Mouse (Mus musculus) hindbrain, embryonic 11.5 days (tissue): Measurements from ENCODE around the gene Fgfr2. TPM values are rescaled to one million over a fixed set of nuclear protein-coding genes. Genes with fewer than 3 reads are reported as not detected.
A peak's percentile ranks its signal among the peaks of the same experiment; 100 is the strongest.

Source experiments
- ATAC-seq: fragments of 200-750 bp; cut with Nextera tagmentation; 2 replicates; pipeline ENCODE4 v1.8.0; 2017; ENCODE audit warnings: mild to moderate bottlenecking, moderate TSS enrichment, moderate library complexity; ENCODE audit not compliant: low FRiP score
- DNase-seq: peaks from one replicate; pipeline ENCODE4 v3.0.0-alpha.2; 2015; ENCODE audit warnings: low spot score
- H3K27ac ChIP-seq: fragments of 300-500 bp; sonication (generic); 2 replicates; pipeline ENCODE4 v1.5.1; 2014; ENCODE audit warnings: mild to moderate bottlenecking, low read depth, low read length
- H3K27me3 ChIP-seq: fragments of 300-500 bp; sonication (generic); 2 replicates; pipeline ENCODE4 v1.6.1; 2014; ENCODE audit warnings: mild to moderate bottlenecking, low read length, moderate library complexity, mixed read lengths; ENCODE audit not compliant: control insufficient read depth, insufficient read depth
- H3K36me3 ChIP-seq: fragments of 300-500 bp; sonication (generic); 2 replicates; pipeline ENCODE4 v1.6.1; 2014; ENCODE audit warnings: mild to moderate bottlenecking, low read length, moderate library complexity, mixed read lengths; ENCODE audit not compliant: control insufficient read depth, insufficient read depth
- H3K4me1 ChIP-seq: fragments of 300-500 bp; sonication (generic); replicated peaks from 2 replicates; pipeline ENCODE4 v1.6.1; 2014; ENCODE audit warnings: low read length, mixed read lengths; ENCODE audit not compliant: control insufficient read depth, insufficient read depth
- H3K4me2 ChIP-seq: fragments of 300-500 bp; sonication (generic); replicated peaks from 2 replicates; pipeline ENCODE4 v1.6.1; 2014; ENCODE audit warnings: mild to moderate bottlenecking, low read depth, low read length
- H3K4me3 ChIP-seq: fragments of 300-500 bp; sonication (generic); 2 replicates; pipeline ENCODE4 v1.5.1; 2014; ENCODE audit warnings: low read depth, low read length
- H3K9ac ChIP-seq: fragments of 300-500 bp; sonication (generic); 2 replicates; pipeline ENCODE4 v1.6.1; 2014; ENCODE audit warnings: low read depth, low read length
- H3K9me3 ChIP-seq: fragments of 300-500 bp; sonication (generic); 2 replicates; pipeline ENCODE4 v1.6.1; 2016; ENCODE audit warnings: low read length; ENCODE audit not compliant: control insufficient read depth
- WGBS: fragments of 180-500 bp; shearing (Covaris S2); extraction: QIAGEN DNeasy Blood & Tissue Kit; methylation state at CpG from one replicate; pipeline ENCODE4 v1.1.7; 2014; 5-methylcytosine and 5-hydroxymethylcytosine counted together
- polyA plus RNA-seq: library from polyadenylated mRNA; unstranded; fragments of >200 nt; fragmentation: Nextera tagmentation; extraction: Ambion mirVana; gene quantifications from 2 replicates; pipeline ENCODE4 v1.2.1, GENCODE M21; 2014

Gene Fgfr2
- polyA plus RNA-seq, 1 experiment from 2014 or later: 71.3 TPM

DNA sequence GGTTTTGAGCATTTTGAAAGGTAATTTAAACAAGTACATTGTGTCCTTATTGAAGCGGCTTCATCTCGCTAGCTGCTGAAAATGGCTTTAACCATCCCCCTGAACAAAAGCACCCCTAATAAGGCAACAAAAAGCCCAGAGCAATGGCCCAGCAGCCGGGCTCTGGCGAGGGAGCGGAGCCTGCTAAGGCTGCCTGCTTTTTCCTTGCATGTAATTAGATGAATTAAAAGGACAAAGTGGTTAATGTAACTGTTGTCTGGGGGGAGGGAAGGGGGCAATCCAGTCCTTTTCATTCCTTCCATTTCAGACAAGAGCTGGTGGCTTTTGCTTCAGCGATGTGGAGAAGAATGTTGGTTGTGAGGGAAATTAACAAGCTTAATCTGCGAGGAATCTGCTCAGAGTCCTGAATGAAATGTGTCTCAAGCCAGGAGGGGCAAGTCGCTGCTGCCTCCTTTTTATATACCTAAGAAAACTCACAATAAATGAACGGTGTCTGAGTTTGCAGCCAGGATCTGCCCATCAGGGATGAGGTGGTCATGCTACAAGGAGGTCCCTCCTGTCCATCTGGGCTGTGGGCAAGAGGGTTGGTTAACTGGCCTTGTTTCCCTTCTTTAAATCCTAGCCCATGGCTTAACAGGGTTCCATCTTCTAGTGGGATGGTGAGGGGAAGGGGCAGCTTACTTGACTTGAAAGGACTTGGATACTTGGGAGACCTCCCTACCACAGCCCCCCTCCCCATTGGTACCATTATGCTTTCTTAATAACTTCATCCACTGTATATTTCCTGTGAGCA is 1400.2 kb downstream of the Fgfr2 start:
- peak; percentile 46 for DNase-seq
- Histone ChIP-seq H3K27me3 (no peaks in the 10 kb centered on the region; the same call in 1 of the 2 replicates), H3K9me3 (no peaks in the 10 kb centered on the region), H3K4me2 (no peak overlapping the region), H3K4me3 (no peak overlapping the region), H3K36me3 (no peaks in the 10 kb centered on the region), H3K27ac (no peak overlapping the region), H3K4me1 (0 out of 2 replicates have a peak, but pooled peaks cover 2% of the 10 kb centered on the region), H3K9ac (no peak overlapping the region)
- WGBS: 24% methylated on average over 9 of the region's 9 CpGs
- no peak for ATAC-seq

DNA sequence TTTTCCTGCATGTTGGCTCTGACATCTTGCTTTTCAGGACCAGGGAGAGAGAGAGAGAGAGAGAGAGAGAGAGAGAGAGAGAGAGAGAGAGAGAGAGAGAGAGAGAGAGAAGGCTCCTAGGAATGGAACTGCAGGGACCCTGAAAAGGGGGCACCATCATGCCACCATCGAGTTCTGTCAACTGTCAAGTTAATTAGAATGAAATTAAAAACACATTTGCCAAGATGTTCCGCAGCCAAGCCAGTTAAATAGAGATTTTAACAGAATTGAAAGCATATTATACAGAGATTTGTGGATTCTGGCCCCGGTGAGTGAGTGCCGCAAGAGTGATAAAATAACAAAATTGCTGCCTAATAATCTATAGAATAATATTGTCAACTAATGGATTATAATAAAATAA is 1400.8 kb downstream of the Fgfr2 start:
- ATAC-seq: no peak
- no peak for DNase-seq
- 57% methylated on average over 4 of the region's 4 CpGs for WGBS
- Histone ChIP-seq H3K4me2 (no peak overlapping the region), H3K27me3 (no peaks in the 10 kb centered on the region; the same call in 1 of the 2 replicates), H3K27ac (no peak overlapping the region), H3K4me1 (0 out of 2 replicates have a peak, but pooled peaks cover 2% of the 10 kb centered on the region), H3K36me3 (no peaks in the 10 kb centered on the region), H3K4me3 (no peak overlapping the region), H3K9me3 (no peaks in the 10 kb centered on the region), H3K9ac (no peak overlapping the region)

DNA sequence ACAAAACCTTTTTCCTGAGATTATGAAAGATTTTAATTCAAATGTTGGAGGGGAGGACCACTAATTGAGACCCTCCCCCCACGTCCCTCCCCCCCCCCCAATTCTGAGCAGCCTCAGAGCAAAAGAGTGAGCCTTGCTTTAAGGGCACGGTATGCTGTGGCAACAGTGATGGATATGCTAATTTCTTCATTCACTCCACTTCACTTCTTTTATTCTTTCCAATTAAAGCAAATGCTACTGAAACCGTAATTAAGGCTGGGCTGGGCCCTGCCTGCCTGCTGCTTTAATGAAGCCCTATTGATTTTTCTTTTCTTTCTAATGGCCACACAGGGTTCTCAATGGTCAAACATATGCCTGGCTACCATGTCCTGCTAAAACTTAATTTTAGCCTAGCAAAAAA is 1404.9 kb downstream of the Fgfr2 start:
- DNase-seq (no peak), ATAC-seq (no peak)

DNA sequence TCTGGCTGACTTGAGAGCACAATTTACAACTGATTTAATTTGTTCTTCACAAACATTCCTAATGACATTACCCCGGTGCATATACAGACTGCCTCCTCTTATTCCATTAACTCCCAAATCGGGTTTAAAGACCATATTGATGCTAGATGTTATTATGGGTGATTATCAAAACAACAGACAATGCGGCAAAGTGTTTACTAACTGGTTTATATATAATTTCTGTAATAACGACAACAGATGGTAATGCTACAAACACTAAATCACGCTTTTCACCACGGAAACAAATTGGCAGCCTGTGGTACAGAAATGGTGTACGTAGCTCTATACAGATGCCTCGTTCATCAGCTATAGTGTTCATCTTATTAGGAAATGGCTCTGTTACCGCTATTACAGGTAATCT is 1410.1 kb downstream of the Fgfr2 start:
- H3K36me3 ChIP-seq: no peaks in the 10 kb centered on the region
- no peak overlapping the region for H3K27ac ChIP-seq
- no peak overlapping the region for H3K4me3 ChIP-seq
- WGBS: 86% methylated on average over 9 of the region's 9 CpGs
- no peak overlapping the region for H3K4me2 ChIP-seq
- DNase-seq: no peak
- H3K9me3 ChIP-seq: no peaks in the 10 kb centered on the region
- H3K9ac ChIP-seq: no peak overlapping the region
- no peaks in the 10 kb centered on the region for H3K4me1 ChIP-seq
- H3K27me3 ChIP-seq: no peaks in the 10 kb centered on the region
- ATAC-seq: no peak

More for the DNA sequence above, 1404.9 kb downstream of the Fgfr2 start:
- Histone ChIP-seq H3K9ac (no peak overlapping the region), H3K4me3 (no peak overlapping the region), H3K9me3 (no peaks in the 10 kb centered on the region), H3K36me3 (no peaks in the 10 kb centered on the region), H3K27me3 (no peaks in the 10 kb centered on the region), H3K4me1 (0 out of 2 replicates have a peak, but pooled peaks cover 2% of the 10 kb centered on the region), H3K4me2 (no peak overlapping the region), H3K27ac (no peak overlapping the region)
- WGBS: 18% methylated on average over 3 of the region's 3 CpGs

DNA sequence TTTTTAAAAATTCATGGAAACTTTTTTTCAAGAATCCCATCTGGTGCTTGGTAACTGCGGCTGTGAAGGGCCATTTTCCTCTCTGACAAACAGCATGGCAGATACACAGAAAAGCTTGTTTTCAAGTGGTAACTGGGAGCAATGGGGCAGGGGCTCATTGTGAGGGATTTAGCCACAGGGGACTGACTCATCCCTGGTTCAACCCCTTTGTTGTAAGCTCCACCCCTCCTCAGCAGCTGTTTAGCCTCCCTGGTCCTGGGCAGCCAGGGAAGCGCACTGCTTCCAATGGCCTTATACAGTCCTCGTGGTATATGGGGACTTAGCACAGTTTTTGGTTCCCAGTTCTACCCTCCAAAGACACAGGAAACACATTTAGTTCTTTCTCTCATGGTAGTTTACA is 1426.3 kb downstream of the Fgfr2 start:
- no peaks in the 10 kb centered on the region for H3K4me1 ChIP-seq
- H3K4me3 ChIP-seq: no peak overlapping the region
- ATAC-seq (peak; percentile 49; the same call in 1 of the 2 replicates), DNase-seq (peak; percentile 54)
- no peaks in the 10 kb centered on the region for H3K9me3 ChIP-seq
- 10% methylated on average over 3 of the region's 3 CpGs for WGBS
- no peaks in the 10 kb centered on the region for H3K27me3 ChIP-seq
- H3K9ac ChIP-seq: no peak overlapping the region
- H3K4me2 ChIP-seq: no peak overlapping the region
- H3K36me3 ChIP-seq: no peaks in the 10 kb centered on the region
- no peak overlapping the region for H3K27ac ChIP-seq

DNA sequence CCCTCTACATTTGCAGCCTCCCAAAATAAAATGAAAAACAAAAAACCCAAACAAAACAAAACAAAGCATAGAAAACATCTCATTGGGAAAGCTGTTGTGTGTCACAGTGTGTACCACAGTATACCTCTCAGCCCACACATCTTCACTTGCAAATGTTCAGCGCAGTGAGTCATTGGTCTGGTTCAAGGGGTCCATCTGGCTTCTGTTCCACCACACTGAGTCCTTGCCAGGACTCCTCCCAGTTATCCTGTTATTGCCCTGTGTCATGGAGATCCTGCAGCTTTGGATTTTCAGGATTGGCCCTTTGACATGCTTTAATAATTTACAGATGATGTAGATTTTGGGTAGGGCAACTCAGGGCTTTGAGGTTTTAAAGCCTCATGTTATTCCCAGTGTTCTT is 1435.8 kb downstream of the Fgfr2 start:
- Histone ChIP-seq H3K27ac (no peak overlapping the region), H3K4me2 (no peak overlapping the region)

DNA sequence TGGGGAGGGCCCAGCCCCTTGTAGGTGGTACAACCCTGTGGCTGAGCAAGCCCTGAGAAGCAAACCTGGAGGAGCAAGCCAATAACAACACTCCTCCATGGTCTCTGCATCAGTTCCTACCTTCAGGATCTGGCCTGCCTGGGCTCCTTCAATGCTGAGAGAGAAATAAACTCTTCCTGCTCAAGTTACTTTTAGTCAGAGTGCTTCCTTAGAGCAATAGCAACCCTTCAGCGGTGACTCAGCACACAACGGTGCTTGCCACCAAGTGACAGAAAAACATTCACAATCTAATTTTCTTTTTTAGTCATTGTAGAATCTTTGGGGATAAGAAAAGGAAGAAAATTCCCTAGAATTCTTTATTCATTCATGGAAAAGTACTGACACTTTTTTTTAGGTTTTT is 1446.0 kb downstream of the Fgfr2 start:
- WGBS: 94% methylated on average over 2 of the region's 2 CpGs
- DNase-seq: no peak

More for the DNA sequence above, 1435.8 kb downstream of the Fgfr2 start:
- H3K9ac ChIP-seq: no peak overlapping the region
- H3K4me3 ChIP-seq: no peak overlapping the region
- H3K36me3 ChIP-seq: no peaks in the 10 kb centered on the region
- ATAC-seq (no peak), DNase-seq (no peak)
- H3K27me3 ChIP-seq: no peaks in the 10 kb centered on the region
- H3K9me3 ChIP-seq: no peaks in the 10 kb centered on the region
- 92% methylated on average over 1 of the region's 1 CpGs for WGBS
- H3K4me1 ChIP-seq: no peaks in the 10 kb centered on the region

DNA sequence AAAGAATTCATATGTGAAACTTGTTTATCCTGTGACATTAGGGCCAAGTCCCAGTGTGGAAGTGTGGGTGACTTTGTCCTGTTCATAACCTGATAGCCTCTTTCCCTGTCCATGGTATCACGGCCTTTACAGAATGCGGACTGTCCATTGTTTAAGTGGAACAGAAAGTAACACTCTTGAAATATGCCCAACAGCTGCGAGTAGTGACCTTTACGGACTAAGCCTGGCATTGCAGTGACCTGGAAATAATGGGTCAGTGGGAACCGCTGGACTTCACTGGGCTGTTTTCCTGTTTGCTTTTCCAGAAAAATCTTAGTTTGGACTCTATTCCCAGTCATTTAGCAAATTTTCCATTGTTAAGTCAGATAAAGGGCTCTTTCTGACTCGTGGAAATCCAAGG is 1452.6 kb downstream of the Fgfr2 start:
- no peak for ATAC-seq
- 33% methylated on average over 6 of the region's 6 CpGs for WGBS
- no peak overlapping the region for H3K4me3 ChIP-seq
- no peaks in the 10 kb centered on the region for H3K4me1 ChIP-seq
- H3K9me3 ChIP-seq: no peaks in the 10 kb centered on the region
- DNase-seq: no peak
- H3K4me2 ChIP-seq: no peak overlapping the region
- H3K27me3 ChIP-seq: no peaks in the 10 kb centered on the region
- no peaks in the 10 kb centered on the region for H3K36me3 ChIP-seq
- H3K9ac ChIP-seq: no peak overlapping the region
- H3K27ac ChIP-seq: no peak overlapping the region

More for the DNA sequence above, 1446.0 kb downstream of the Fgfr2 start:
- ATAC-seq: no peak
- Histone ChIP-seq H3K9me3 (no peaks in the 10 kb centered on the region), H3K27ac (no peak overlapping the region), H3K4me1 (no peaks in the 10 kb centered on the region), H3K36me3 (no peaks in the 10 kb centered on the region), H3K27me3 (no peaks in the 10 kb centered on the region), H3K4me2 (no peak overlapping the region), H3K4me3 (no peak overlapping the region), H3K9ac (no peak overlapping the region)

DNA sequence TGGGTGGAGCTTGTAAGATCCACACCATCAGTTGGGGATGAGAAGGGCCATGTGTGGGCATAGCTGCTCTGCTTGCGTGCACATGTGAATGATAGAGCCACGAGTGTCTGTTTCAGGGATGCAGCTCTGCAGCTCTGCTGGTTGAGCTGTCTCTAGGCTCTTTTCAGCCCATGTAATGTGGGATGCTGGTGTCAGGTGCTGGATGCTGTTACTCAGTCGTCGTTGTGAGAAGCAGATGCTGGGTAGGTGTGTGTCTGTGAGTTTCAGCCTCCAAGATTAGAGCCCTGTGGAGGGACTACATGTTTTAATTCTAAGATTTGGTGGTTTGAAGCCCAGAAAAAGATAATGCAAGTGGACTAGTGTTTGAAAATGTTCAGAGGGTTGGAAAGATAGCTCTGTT is 1453.8 kb downstream of the Fgfr2 start:
- ATAC-seq (no peak), DNase-seq (no peak)
- Histone ChIP-seq H3K4me1 (no peaks in the 10 kb centered on the region), H3K9me3 (no peaks in the 10 kb centered on the region), H3K9ac (no peak overlapping the region), H3K36me3 (no peaks in the 10 kb centered on the region), H3K4me3 (no peak overlapping the region), H3K4me2 (no peak overlapping the region), H3K27me3 (no peaks in the 10 kb centered on the region), H3K27ac (no peak overlapping the region)
- 76% methylated on average over 4 of the region's 4 CpGs for WGBS
